Mouse (Mus musculus) urinary bladder, postnatal 10 days (tissue): ENCODE data around the gene Tecta.

Experiments used
- DNase-seq: peaks from one replicate; pipeline ENCODE4 v3.0.0; 2022; ENCODE audit warnings: low spot score

Tecta gene

GRCm38 (mm10) chr9:42399829-42400228, at the start of gene Tecta:
Gene Tecta (minus strand): TSS chr9:42399929.
- no peak for DNase-seq

- no peak for DNase-seq
These were observed 49.3 kb upstream of the Tecta start for GRCm38 (mm10) chr9:42449043-42449442.

GRCm38 (mm10) chr9:42442100-42442499, 42.4 kb upstream of the Tecta start:
- no peak for DNase-seq

GRCm38 (mm10) chr9:42441234-42441633, 41.5 kb upstream of the Tecta start:
- no peak for DNase-seq

- DNase-seq, result no peak
These were observed 39.7 kb upstream of the Tecta start for GRCm38 (mm10) chr9:42439446-42439845.

- no peak for DNase-seq
These were observed 32.4 kb upstream of the Tecta start for GRCm38 (mm10) chr9:42432155-42432554.

- DNase-seq, result no peak
These were observed 31.9 kb upstream of the Tecta start for GRCm38 (mm10) chr9:42431606-42432005.

GRCm38 (mm10) chr9:42428060-42428924, 28.6 kb upstream of the Tecta start:
- no peak for DNase-seq

GRCm38 (mm10) chr9:42426661-42427358, 27.1 kb upstream of the Tecta start:
- no peak for DNase-seq

GRCm38 (mm10) chr9:42423649-42424048, 23.9 kb upstream of the Tecta start:
- DNase-seq, result no peak

GRCm38 (mm10) chr9:42419687-42420086, 20.0 kb upstream of the Tecta start:
- no peak for DNase-seq

GRCm38 (mm10) chr9:42418786-42419185, 19.1 kb upstream of the Tecta start:
- no peak for DNase-seq

- no peak for DNase-seq
These were observed 17.7 kb upstream of the Tecta start for GRCm38 (mm10) chr9:42417352-42417952.

GRCm38 (mm10) chr9:42415184-42415583, 15.5 kb upstream of the Tecta start:
- DNase-seq, result no peak

- no peak for DNase-seq
These were observed 13.6 kb upstream of the Tecta start for GRCm38 (mm10) chr9:42413345-42413744.

- DNase-seq, result no peak
These were observed 11.6 kb upstream of the Tecta start for GRCm38 (mm10) chr9:42411296-42411695.

- no peak for DNase-seq
These were observed 6.0 kb upstream of the Tecta start for GRCm38 (mm10) chr9:42405736-42406135.

GRCm38 (mm10) chr9:42401486-42401885, 1.8 kb upstream of the Tecta start:
- DNase-seq, result no peak

- no peak for DNase-seq
These were observed 3.6 kb downstream of the Tecta start for GRCm38 (mm10) chr9:42396141-42396540.

- DNase-seq, result no peak
These were observed 4.8 kb downstream of the Tecta start for GRCm38 (mm10) chr9:42394903-42395302.

GRCm38 (mm10) chr9:42394321-42394720, 5.4 kb downstream of the Tecta start:
- DNase-seq, result no peak

GRCm38 (mm10) chr9:42392927-42393326, 6.8 kb downstream of the Tecta start:
- DNase-seq, result no peak

GRCm38 (mm10) chr9:42388490-42388889, 11.2 kb downstream of the Tecta start:
- DNase-seq, result no peak
